Mouse (Mus musculus): ENCODE measurements around the gene Zfp831. TPM values are rescaled to one million over a fixed set of nuclear protein-coding genes. Genes with fewer than 3 reads are reported as not detected.

Zfp831 gene
- polyA plus RNA-seq, 1 experiment = 0.09 TPM

- Histone ChIP-seq H3K36me3 (ENCODE audit: control insufficient read depth, insufficient read depth, low read length) (no peaks in the 10 kb centered on the region), H3K4me1 (ENCODE audit: control insufficient read depth, insufficient read depth, low read length) (peaks cover 14% of the 10 kb centered on the region), H3K27me3 (ENCODE audit: control insufficient read depth, insufficient read depth, low read length) (no peaks in the 10 kb centered on the region), H3K4me3 (ENCODE audit: control insufficient read depth, low read depth, low read length) (no peak overlapping the region), H3K27ac (ENCODE audit: control insufficient read depth, insufficient read depth, low read depth, low read length) (no peak overlapping the region)
- no peak for TF ChIP-seq POLR2A (IDR thresholded peaks at IDR 0.05; ENCODE audit: control insufficient read depth, low read depth, low read length)
- TF ChIP-seq CTCF (IDR thresholded peaks at IDR 0.05; ENCODE audit: control insufficient read depth, insufficient read depth, insufficient replicate concordance, low read depth, low read length) = no peak
Observed at GRCm38 (mm10) chr2:174652864-174653263, 9.5 kb downstream of the Zfp831 start.

- TF ChIP-seq POLR2A (IDR thresholded peaks at IDR 0.05; ENCODE audit: control insufficient read depth, low read depth, low read length) (no peak), CTCF (IDR thresholded peaks at IDR 0.05; ENCODE audit: control insufficient read depth, insufficient read depth, insufficient replicate concordance, low read depth, low read length) (no peak)
- Histone ChIP-seq H3K36me3 (ENCODE audit: control insufficient read depth, insufficient read depth, low read length) (no peaks in the 10 kb centered on the region), H3K4me3 (ENCODE audit: control insufficient read depth, low read depth, low read length) (no peak overlapping the region), H3K27me3 (ENCODE audit: control insufficient read depth, insufficient read depth, low read length) (no peaks in the 10 kb centered on the region), H3K4me1 (ENCODE audit: control insufficient read depth, insufficient read depth, low read length) (peaks cover 14% of the 10 kb centered on the region), H3K27ac (ENCODE audit: control insufficient read depth, insufficient read depth, low read depth, low read length) (no peak overlapping the region)
Observed at GRCm38 (mm10) chr2:174655341-174655740, 12.0 kb downstream of the Zfp831 start.

- Histone ChIP-seq H3K27ac (ENCODE audit: control insufficient read depth, insufficient read depth, low read depth, low read length) (no peak overlapping the region), H3K4me3 (ENCODE audit: control insufficient read depth, low read depth, low read length) (no peak overlapping the region), H3K4me1 (ENCODE audit: control insufficient read depth, insufficient read depth, low read length) (peaks cover 14% of the 10 kb centered on the region), H3K27me3 (ENCODE audit: control insufficient read depth, insufficient read depth, low read length) (no peaks in the 10 kb centered on the region), H3K36me3 (ENCODE audit: control insufficient read depth, insufficient read depth, low read length) (no peaks in the 10 kb centered on the region)
- TF ChIP-seq POLR2A (IDR thresholded peaks at IDR 0.05; ENCODE audit: control insufficient read depth, low read depth, low read length) (no peak), CTCF (IDR thresholded peaks at IDR 0.05; ENCODE audit: control insufficient read depth, insufficient read depth, insufficient replicate concordance, low read depth, low read length) (no peak)
Observed at GRCm38 (mm10) chr2:174658229-174658844, 15.0 kb downstream of the Zfp831 start.

- TF ChIP-seq CTCF (IDR thresholded peaks at IDR 0.05; ENCODE audit: control insufficient read depth, insufficient read depth, insufficient replicate concordance, low read depth, low read length) = no peak
- no peaks in the 10 kb centered on the region for H3K27me3 ChIP-seq (ENCODE audit: control insufficient read depth, insufficient read depth, low read length)
- peaks cover 14% of the 10 kb centered on the region for H3K4me1 ChIP-seq (ENCODE audit: control insufficient read depth, insufficient read depth, low read length)
- no peak overlapping the region for H3K4me3 ChIP-seq (ENCODE audit: control insufficient read depth, low read depth, low read length)
- no peak overlapping the region for H3K27ac ChIP-seq (ENCODE audit: control insufficient read depth, insufficient read depth, low read depth, low read length)
- no peaks in the 10 kb centered on the region for H3K36me3 ChIP-seq (ENCODE audit: control insufficient read depth, insufficient read depth, low read length)
Observed at GRCm38 (mm10) chr2:174659874-174660273, 16.5 kb downstream of the Zfp831 start.

GRCm38 (mm10) chr2:174660321-174660720, 17.0 kb downstream of the Zfp831 start:
- TF ChIP-seq POLR2A (IDR thresholded peaks at IDR 0.05; ENCODE audit: control insufficient read depth, low read depth, low read length) (no peak), CTCF (IDR thresholded peaks at IDR 0.05; ENCODE audit: control insufficient read depth, insufficient read depth, insufficient replicate concordance, low read depth, low read length) (no peak)
- Histone ChIP-seq H3K36me3 (ENCODE audit: control insufficient read depth, insufficient read depth, low read length) (no peaks in the 10 kb centered on the region), H3K27me3 (ENCODE audit: control insufficient read depth, insufficient read depth, low read length) (no peaks in the 10 kb centered on the region), H3K27ac (ENCODE audit: control insufficient read depth, insufficient read depth, low read depth, low read length) (no peak overlapping the region), H3K4me1 (ENCODE audit: control insufficient read depth, insufficient read depth, low read length) (peaks cover 14% of the 10 kb centered on the region), H3K4me3 (ENCODE audit: control insufficient read depth, low read depth, low read length) (no peak overlapping the region)

GRCm38 (mm10) chr2:174661436-174662171, 18.3 kb downstream of the Zfp831 start:
- Histone ChIP-seq H3K36me3 (ENCODE audit: control insufficient read depth, insufficient read depth, low read length) (no peaks in the 10 kb centered on the region), H3K4me3 (ENCODE audit: control insufficient read depth, low read depth, low read length) (no peak overlapping the region), H3K4me1 (ENCODE audit: control insufficient read depth, insufficient read depth, low read length) (peaks cover 9% of the 10 kb centered on the region), H3K27me3 (ENCODE audit: control insufficient read depth, insufficient read depth, low read length) (no peaks in the 10 kb centered on the region), H3K27ac (ENCODE audit: control insufficient read depth, insufficient read depth, low read depth, low read length) (no peak overlapping the region)
- TF ChIP-seq POLR2A (IDR thresholded peaks at IDR 0.05; ENCODE audit: control insufficient read depth, low read depth, low read length) (no peak), CTCF (IDR thresholded peaks at IDR 0.05; ENCODE audit: control insufficient read depth, insufficient read depth, insufficient replicate concordance, low read depth, low read length) (no peak)

- Histone ChIP-seq H3K36me3 (ENCODE audit: control insufficient read depth, insufficient read depth, low read length) (no peaks in the 10 kb centered on the region), H3K27me3 (ENCODE audit: control insufficient read depth, insufficient read depth, low read length) (no peaks in the 10 kb centered on the region)
- TF ChIP-seq POLR2A (IDR thresholded peaks at IDR 0.05; ENCODE audit: control insufficient read depth, low read depth, low read length) = no peak
- TF ChIP-seq CTCF (IDR thresholded peaks at IDR 0.05; ENCODE audit: control insufficient read depth, insufficient read depth, insufficient replicate concordance, low read depth, low read length) = no peak
Observed at GRCm38 (mm10) chr2:174662593-174662992, 19.3 kb downstream of the Zfp831 start.

More at GRCm38 (mm10) chr2:174662593-174662992, 19.3 kb downstream of the Zfp831 start:
- Histone ChIP-seq H3K4me3 (ENCODE audit: control insufficient read depth, low read depth, low read length) (no peak overlapping the region), H3K27ac (ENCODE audit: control insufficient read depth, insufficient read depth, low read depth, low read length) (no peak overlapping the region), H3K4me1 (ENCODE audit: control insufficient read depth, insufficient read depth, low read length) (no peaks in the 10 kb centered on the region; the same call in 1 of the 2 replicates)
